Mouse (Mus musculus) heart, postnatal 0 days (tissue): ENCODE data around the gene Bsg.

Source experiments
- CTCF ChIP-seq: IDR thresholded peaks from 2 replicates; pipeline ENCODE4 v1.5.1; 2016; ENCODE audit warnings: antibody characterized with exemption, control low read depth, low read depth
- EP300 ChIP-seq: IDR thresholded peaks from 2 replicates; pipeline ENCODE4 v1.6.1; 2016; ENCODE audit warnings: antibody characterized with exemption, low read depth

GRCm38 (mm10) chr10:79694379-79694655, 10.0 kb upstream of the Bsg start:
- TF ChIP-seq EP300: no peak
- no peak for TF ChIP-seq CTCF
